Comparison of ENCODE assay signal across 8 mouse cellular contexts in genomic region chr11:69062761-69063224, GRCm38 (mm10). TPM values are rescaled to one million over a fixed set of nuclear protein-coding genes. Genes with fewer than 3 reads are reported as not detected.
DNase-seq lines count a peak whose midpoint lies in the region; ATAC-seq and TF ChIP-seq lines count a peak whose summit lies in the region.

No protein-coding gene starts in this region.

- H3K9me3 ChIP-seq in heart, embryonic 13.5 days: no peaks in the 10 kb centered on the region
- no peaks in the 10 kb centered on the region for H3K9me3 ChIP-seq in liver, embryonic 13.5 days (replicated peaks)
- H3K9me3 ChIP-seq in stomach, embryonic 14.5 days (ENCODE audit: control insufficient read depth, low read depth, low read length): no peaks in the 10 kb centered on the region

- H3K27me3 ChIP-seq in heart, embryonic 13.5 days (replicated peaks): no peaks in the 10 kb centered on the region
- no peaks in the 10 kb centered on the region for H3K27me3 ChIP-seq in liver, embryonic 13.5 days
- no peaks in the 10 kb centered on the region for H3K27me3 ChIP-seq in stomach, embryonic 14.5 days (ENCODE audit: control insufficient read depth, insufficient read depth, low read length)

- peak overlapping the region; percentile 92 for H3K4me2 ChIP-seq in heart, embryonic 13.5 days
- H3K4me2 ChIP-seq in liver, embryonic 13.5 days: peak overlapping the region; percentile 94
- peak overlapping the region; percentile 49 for H3K4me2 ChIP-seq in stomach, embryonic 14.5 days (replicated peaks; ENCODE audit: low read depth, low read length)

- no peak for TF ChIP-seq CTCF in bone marrow, adult 2 months (IDR thresholded peaks at IDR 0.05; ENCODE audit: control insufficient read depth, insufficient read depth, low read length)

- peak overlapping the region; percentile 43; the same call in 1 of the 2 replicates for H3K27ac ChIP-seq in bone marrow, adult 2 months (ENCODE audit: control insufficient read depth, insufficient read depth, low read depth, low read length, poor library complexity)
- peak overlapping the region; percentile 87 for H3K27ac ChIP-seq in heart, embryonic 13.5 days (replicated peaks)
- peak overlapping the region; percentile 89 for H3K27ac ChIP-seq in liver, embryonic 13.5 days
- peak overlapping the region; percentile 79; the same call in 1 of the 2 replicates for H3K27ac ChIP-seq in stomach, embryonic 14.5 days (ENCODE audit: low read length)

- DNase-seq in B cell, adult 2 months: peak; percentile 98
- DNase-seq in kidney, postnatal 10 days: peak; percentile 96
- DNase-seq in liver, embryonic 13.5 days: peak; percentile 91
- DNase-seq in natural killer cell, adult 2 months (ENCODE audit: low spot score in 2 of 2): peak; percentile 97 to 98

- H3K9ac ChIP-seq in heart, embryonic 13.5 days: peak overlapping the region; percentile 83
- peak overlapping the region; percentile 74 for H3K9ac ChIP-seq in liver, embryonic 13.5 days
- H3K9ac ChIP-seq in stomach, embryonic 14.5 days (replicated peaks; ENCODE audit: low read depth, low read length): no peak overlapping the region

- peak overlapping the region; percentile 78 for H3K4me3 ChIP-seq in bone marrow, adult 2 months (replicated peaks; ENCODE audit: control insufficient read depth, low read depth, low read length)
- H3K4me3 ChIP-seq in heart, embryonic 13.5 days: peak overlapping the region; percentile 79
- H3K4me3 ChIP-seq in liver, embryonic 13.5 days (replicated peaks): peak overlapping the region; percentile 79
- H3K4me3 ChIP-seq in stomach, embryonic 14.5 days (ENCODE audit: low read depth, low read length): peak overlapping the region; percentile 75

- H3K36me3 ChIP-seq in heart, embryonic 13.5 days: no peaks in the 10 kb centered on the region
- H3K36me3 ChIP-seq in liver, embryonic 13.5 days: no peaks in the 10 kb centered on the region
- no peaks in the 10 kb centered on the region for H3K36me3 ChIP-seq in stomach, embryonic 14.5 days (ENCODE audit: control insufficient read depth, insufficient read depth, low read length)

- no peak for TF ChIP-seq POLR2A in bone marrow, adult 2 months (IDR thresholded peaks at IDR 0.05; ENCODE audit: borderline replicate concordance, control insufficient read depth, low read depth, low read length)

- peak; percentile 30 for ATAC-seq in erythroblast, adult 5-6 weeks (replicated peaks; ENCODE audit: low FRiP score, poor library complexity, severe bottlenecking)
- peak; percentile 27 for ATAC-seq in heart, embryonic 13.5 days (ENCODE audit: extremely low read depth, insufficient number of reproducible peaks, low FRiP score, low TSS enrichment)
- peak; percentile 64 for ATAC-seq in liver, embryonic 13.5 days (ENCODE audit: low read depth)
- ATAC-seq in stomach, embryonic 14.5 days (ENCODE audit: insufficient number of reproducible peaks, insufficient read depth, low FRiP score, low read depth): peak; percentile 46

- under 1% methylated on average over 19 of the region's 19 CpGs for WGBS in bone marrow, adult 2 months
- under 1% methylated on average over 19 of the region's 19 CpGs for WGBS in heart, embryonic 13.5 days
- under 1% methylated on average over 19 of the region's 19 CpGs for WGBS in liver, embryonic 13.5 days (ENCODE audit: insufficient replicate concordance)
- WGBS in stomach, embryonic 14.5 days: 0% methylated on average over 19 of the region's 19 CpGs

- H3K4me1 ChIP-seq in bone marrow, adult 2 months (ENCODE audit: control insufficient read depth, insufficient read depth, low read length): peaks cover 4% of the 10 kb centered on the region; the same call in 1 of the 2 replicates
- H3K4me1 ChIP-seq in heart, embryonic 13.5 days: peaks cover 53% of the 10 kb centered on the region
- peaks cover 69% of the 10 kb centered on the region for H3K4me1 ChIP-seq in liver, embryonic 13.5 days (replicated peaks)
- H3K4me1 ChIP-seq in stomach, embryonic 14.5 days (ENCODE audit: control insufficient read depth, insufficient read depth, low read length): peaks cover 18% of the 10 kb centered on the region

RNA-seq across cellular contexts. Expression of gene Borcs6, which starts 3.3 kb away (rescaled TPM):
- 16.4 and 18.4 TPM in 2 replicates for polyA plus RNA-seq in bone marrow, adult 2 months (2011; ENCODE audit: insufficient read depth, insufficient read length, low replicate concordance, missing spikeins)
- 2.5 and 3.1 TPM in 2 replicates for total RNA-seq in erythroblast, adult 5-6 weeks (2015; ENCODE audit: low replicate concordance)
- 1.0 and 4.7 TPM in 2 replicates for total RNA-seq in erythroblast, adult 5-6 weeks (2017; ENCODE audit: low replicate concordance)
- polyA plus RNA-seq in heart, embryonic 13.5 days (2015; fragmentation: Nextera tagmentation; extraction: Ambion mirVana): 9.7 and 10.3 TPM in 2 replicates
- polyA plus RNA-seq in liver, embryonic 13.5 days (2015; fragmentation: Nextera tagmentation; extraction: Ambion mirVana): 3.5 TPM in 2 replicates
- polyA plus RNA-seq in stomach, embryonic 14.5 days (2014; fragmentation: Nextera tagmentation; extraction: Ambion mirVana): 9.2 and 11.0 TPM in 2 replicates

RNA-seq across cellular contexts. Expression of gene Tmem107, which starts 7.8 kb away (rescaled TPM):
- polyA plus RNA-seq in bone marrow, adult 2 months (2011; ENCODE audit: insufficient read depth, insufficient read length, low replicate concordance, missing spikeins): 16.3 and 31.0 TPM in 2 replicates
- 2.3 and 6.1 TPM in 2 replicates for total RNA-seq in erythroblast, adult 5-6 weeks (2015; ENCODE audit: low replicate concordance)
- total RNA-seq in erythroblast, adult 5-6 weeks (2017; ENCODE audit: low replicate concordance): 2.9 and 3.9 TPM in 2 replicates
- 28.4 and 31.3 TPM in 2 replicates for polyA plus RNA-seq in heart, embryonic 13.5 days (2015; fragmentation: Nextera tagmentation; extraction: Ambion mirVana)
- polyA plus RNA-seq in liver, embryonic 13.5 days (2015; fragmentation: Nextera tagmentation; extraction: Ambion mirVana): 30.8 and 31.7 TPM in 2 replicates
- 59.4 and 59.8 TPM in 2 replicates for polyA plus RNA-seq in stomach, embryonic 14.5 days (2014; fragmentation: Nextera tagmentation; extraction: Ambion mirVana)

RNA-seq across cellular contexts. Expression of gene Aurkb, which starts 17.3 kb away (rescaled TPM):
- polyA plus RNA-seq in bone marrow, adult 2 months (2011; ENCODE audit: insufficient read depth, insufficient read length, low replicate concordance, missing spikeins): 53.2 and 100 TPM in 2 replicates
- 32.9 and 35.3 TPM in 2 replicates for total RNA-seq in erythroblast, adult 5-6 weeks (2015; ENCODE audit: low replicate concordance)
- 74.0 and 102 TPM in 2 replicates for total RNA-seq in erythroblast, adult 5-6 weeks (2017; ENCODE audit: low replicate concordance)
- polyA plus RNA-seq in heart, embryonic 13.5 days (2015; fragmentation: Nextera tagmentation; extraction: Ambion mirVana): 78.4 and 83.0 TPM in 2 replicates
- polyA plus RNA-seq in liver, embryonic 13.5 days (2015; fragmentation: Nextera tagmentation; extraction: Ambion mirVana): 116 and 123 TPM in 2 replicates
- polyA plus RNA-seq in stomach, embryonic 14.5 days (2014; fragmentation: Nextera tagmentation; extraction: Ambion mirVana): 147 and 153 TPM in 2 replicates

RNA-seq across cellular contexts. Expression of gene Vamp2, which starts 25.5 kb away (rescaled TPM):
- 50.5 and 55.9 TPM in 2 replicates for polyA plus RNA-seq in bone marrow, adult 2 months (2011; ENCODE audit: insufficient read depth, insufficient read length, low replicate concordance, missing spikeins)
- 50.3 and 58.7 TPM in 2 replicates for total RNA-seq in erythroblast, adult 5-6 weeks (2015; ENCODE audit: low replicate concordance)
- total RNA-seq in erythroblast, adult 5-6 weeks (2017; ENCODE audit: low replicate concordance): 12.4 and 17.8 TPM in 2 replicates
- 79.5 and 82.1 TPM in 2 replicates for polyA plus RNA-seq in heart, embryonic 13.5 days (2015; fragmentation: Nextera tagmentation; extraction: Ambion mirVana)
- polyA plus RNA-seq in liver, embryonic 13.5 days (2015; fragmentation: Nextera tagmentation; extraction: Ambion mirVana): 12.5 and 15.9 TPM in 2 replicates
- polyA plus RNA-seq in stomach, embryonic 14.5 days (2014; fragmentation: Nextera tagmentation; extraction: Ambion mirVana): 104 and 107 TPM in 2 replicates

RNA-seq across cellular contexts. Expression of gene Per1, which starts 32.2 kb away (rescaled TPM):
- polyA plus RNA-seq in bone marrow, adult 2 months (2011; ENCODE audit: insufficient read depth, insufficient read length, low replicate concordance, missing spikeins): 28.8 and 46.2 TPM in 2 replicates
- 2.3 and 3.1 TPM in 2 replicates for total RNA-seq in erythroblast, adult 5-6 weeks (2015; ENCODE audit: low replicate concordance)
- 1.7 and 1.9 TPM in 2 replicates for total RNA-seq in erythroblast, adult 5-6 weeks (2017; ENCODE audit: low replicate concordance)
- polyA plus RNA-seq in heart, embryonic 13.5 days (2015; fragmentation: Nextera tagmentation; extraction: Ambion mirVana): 8.6 and 9.0 TPM in 2 replicates
- polyA plus RNA-seq in liver, embryonic 13.5 days (2015; fragmentation: Nextera tagmentation; extraction: Ambion mirVana): 1.9 TPM in 2 replicates
- 10.5 and 15.1 TPM in 2 replicates for polyA plus RNA-seq in stomach, embryonic 14.5 days (2014; fragmentation: Nextera tagmentation; extraction: Ambion mirVana)

Comparison
In these comparisons a context has a peak if more than half of its experiments do, and no peak if none do; other contexts are left out.
1. Peak in every context shown above with its lines: DNase-seq, ATAC-seq, H3K4me3 ChIP-seq and H3K27ac ChIP-seq.